Mouse (Mus musculus) lung, embryonic 16.5 days (tissue): Measurements from ENCODE around the gene Gadd45b. TPM values are rescaled to one million over a fixed set of nuclear protein-coding genes. Genes with fewer than 3 reads are reported as not detected.

ENCODE experiments used
- ATAC-seq: fragments of 200-750 bp; cut with Nextera tagmentation; 2 replicates; pipeline ENCODE4 v1.8.0; 2017; ENCODE audit warnings: low read depth, mild to moderate bottlenecking, moderate library complexity
- H3K27ac ChIP-seq: fragments of 300-500 bp; sonication (generic); 2 replicates; pipeline ENCODE4 v1.5.1; 2014; ENCODE audit warnings: mild to moderate bottlenecking, control low read depth, low read length
- H3K27me3 ChIP-seq: fragments of 300-500 bp; sonication (generic); 2 replicates; pipeline ENCODE4 v1.6.1; 2014; ENCODE audit warnings: low read depth, low read length, mixed read lengths; ENCODE audit not compliant: control insufficient read depth, insufficient read depth
- H3K36me3 ChIP-seq: fragments of 300-500 bp; sonication (generic); 2 replicates; pipeline ENCODE4 v1.6.1; 2014; ENCODE audit warnings: low read length; ENCODE audit not compliant: control insufficient read depth, insufficient read depth
- H3K4me1 ChIP-seq: fragments of 300-500 bp; sonication (generic); replicated peaks from 2 replicates; pipeline ENCODE4 v1.6.1; 2014; ENCODE audit warnings: low read length, mixed read lengths; ENCODE audit not compliant: control insufficient read depth, insufficient read depth
- H3K4me2 ChIP-seq: fragments of 300-500 bp; sonication (generic); 2 replicates; pipeline ENCODE4 v1.6.1; 2014; ENCODE audit warnings: low read depth, low read length, control low read depth
- H3K4me3 ChIP-seq: fragments of 300-500 bp; sonication (generic); 2 replicates; pipeline ENCODE4 v1.5.1; 2014; ENCODE audit warnings: mild to moderate bottlenecking, low read length, control low read depth
- H3K9ac ChIP-seq: fragments of 300-500 bp; sonication (generic); 2 replicates; pipeline ENCODE4 v1.6.1; 2014; ENCODE audit warnings: low read length, control low read depth
- H3K9me3 ChIP-seq: fragments of 300-500 bp; sonication (generic); 2 replicates; pipeline ENCODE4 v1.6.1; 2016; ENCODE audit warnings: low read length; ENCODE audit not compliant: control insufficient read depth
- WGBS: fragments of 180-500 bp; shearing (Covaris S2); extraction: QIAGEN DNeasy Blood & Tissue Kit; methylation state at CpG from one replicate; pipeline ENCODE4 v1.1.7; 2014; 5-methylcytosine and 5-hydroxymethylcytosine counted together
- polyA plus RNA-seq: library from polyadenylated mRNA; unstranded; fragments of >200 nt; fragmentation: Nextera tagmentation; extraction: Ambion mirVana; gene quantifications from 2 replicates; pipeline ENCODE4 v1.2.1, GENCODE M21; 2015

Gadd45b gene
- polyA plus RNA-seq, 1 experiment from 2014 or later: 57.3 TPM

DNA sequence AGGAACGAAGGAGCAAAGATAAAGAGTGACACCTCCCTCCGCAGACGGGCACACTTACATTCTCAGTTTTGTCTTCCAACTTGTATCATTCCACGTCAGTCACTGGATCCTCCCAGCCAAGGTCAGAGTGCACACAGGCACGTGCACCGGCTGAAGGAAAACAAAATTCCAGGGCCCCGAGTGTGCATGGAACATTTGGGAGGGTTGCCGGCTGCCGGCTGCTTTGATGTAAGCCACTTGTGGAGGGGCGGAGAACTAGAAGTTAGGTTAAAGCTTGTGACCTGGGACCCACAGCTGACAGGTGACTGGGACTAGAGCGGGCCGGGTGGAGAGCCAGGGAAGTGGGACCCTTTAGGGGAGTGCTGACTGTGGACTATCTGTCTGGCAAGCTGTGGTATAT, 36.4 kb downstream of the Gadd45b start:
- Histone ChIP-seq H3K27me3 (no peaks in the 10 kb centered on the region), H3K4me1 (peaks cover 53% of the 10 kb centered on the region), H3K4me2 (no peak overlapping the region), H3K9ac (no peak overlapping the region), H3K36me3 (no peaks in the 10 kb centered on the region), H3K4me3 (no peak overlapping the region), H3K9me3 (no peaks in the 10 kb centered on the region), H3K27ac (no peak overlapping the region)
- ATAC-seq: no peak
- WGBS: 25% methylated on average over 12 of the region's 12 CpGs

DNA sequence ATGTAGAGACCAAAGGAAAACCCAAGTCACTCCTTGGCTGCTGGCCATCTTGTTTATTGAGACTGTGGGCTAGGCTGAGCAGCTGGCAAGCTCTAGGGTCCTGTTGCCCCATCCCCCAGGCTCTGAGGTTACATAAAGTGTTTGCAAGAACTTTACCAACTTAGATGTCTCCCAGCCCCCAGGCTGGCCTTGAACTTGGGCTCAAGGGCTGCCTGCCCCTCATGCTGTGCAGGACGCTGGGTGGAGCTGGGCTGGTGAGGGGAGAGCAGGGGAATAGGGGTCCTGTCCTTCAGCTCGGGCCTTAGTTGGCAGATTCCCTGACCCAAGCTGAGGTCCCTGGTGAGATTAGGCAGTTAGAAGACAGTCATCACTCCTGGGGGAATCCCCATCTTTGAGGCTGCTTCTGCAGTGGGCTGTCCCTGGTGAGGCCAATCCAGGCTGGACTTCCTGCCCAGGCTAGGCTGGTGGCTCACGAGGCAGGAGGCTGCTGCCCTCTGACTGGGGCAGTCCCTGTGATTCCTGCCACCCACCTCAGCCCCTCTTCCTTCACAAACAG, 37.3 kb downstream of the Gadd45b start:
- H3K4me2 ChIP-seq: no peak overlapping the region
- peaks cover 51% of the 10 kb centered on the region for H3K4me1 ChIP-seq
- H3K27ac ChIP-seq: no peak overlapping the region; the same call in 1 of the 2 replicates
- 0 out of 2 replicates have a peak overlapping the region, but pooled peaks have one; percentile 0 for H3K9ac ChIP-seq
- H3K27me3 ChIP-seq: no peaks in the 10 kb centered on the region
- 37% methylated on average over 3 of the region's 3 CpGs for WGBS
- H3K9me3 ChIP-seq: no peaks in the 10 kb centered on the region
- no peak for ATAC-seq
- H3K4me3 ChIP-seq: no peak overlapping the region
- H3K36me3 ChIP-seq: no peaks in the 10 kb centered on the region

DNA sequence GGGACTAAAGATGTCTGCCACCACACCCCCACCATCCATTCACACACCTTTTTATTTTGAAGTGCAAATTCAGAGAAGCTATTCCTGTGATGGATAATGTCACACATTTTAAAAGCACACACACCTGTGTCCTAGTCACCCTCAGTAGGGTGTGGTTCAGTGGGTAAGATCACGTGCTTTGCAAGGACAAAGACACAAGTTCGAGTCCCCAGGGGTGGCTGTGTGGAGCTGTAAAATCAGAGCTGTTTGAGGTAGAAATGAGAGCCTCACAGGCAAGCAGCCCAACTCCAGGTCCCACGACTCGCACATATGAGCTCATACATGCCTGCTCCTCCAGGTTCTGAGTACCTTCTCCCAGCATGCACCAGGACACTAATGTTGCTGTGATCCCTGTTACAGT, 38.2 kb downstream of the Gadd45b start:
- no peaks in the 10 kb centered on the region for H3K27me3 ChIP-seq
- ATAC-seq: no peak
- 82% methylated on average over 4 of the region's 4 CpGs for WGBS
- H3K4me1 ChIP-seq: peaks cover 51% of the 10 kb centered on the region
- H3K4me3 ChIP-seq: no peak overlapping the region
- H3K9me3 ChIP-seq: no peaks in the 10 kb centered on the region
- no peak overlapping the region for H3K4me2 ChIP-seq
- no peaks in the 10 kb centered on the region for H3K36me3 ChIP-seq
- no peak overlapping the region for H3K9ac ChIP-seq
- no peak overlapping the region for H3K27ac ChIP-seq

DNA sequence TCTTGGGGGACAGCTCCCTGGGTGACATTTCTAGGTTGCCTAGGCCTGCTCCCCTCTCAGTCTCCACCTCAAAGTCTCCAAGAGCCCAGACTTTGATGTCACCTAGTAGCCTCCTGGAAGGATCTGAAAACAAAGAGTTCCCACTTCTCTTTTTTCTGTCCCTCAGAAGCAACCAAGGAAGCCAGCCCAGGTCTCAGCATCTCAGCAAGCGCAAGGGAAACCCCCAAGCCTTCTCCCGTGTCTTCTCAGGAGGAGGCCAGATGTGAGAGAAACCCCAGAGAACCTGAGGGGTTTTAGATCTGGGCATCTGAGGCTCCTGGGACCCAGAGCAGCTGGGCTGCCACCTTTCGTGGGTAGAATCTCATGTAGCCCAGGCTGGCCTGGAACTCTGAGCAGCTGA, 39.4 kb downstream of the Gadd45b start:
- no peak overlapping the region for H3K4me3 ChIP-seq
- H3K27me3 ChIP-seq: no peaks in the 10 kb centered on the region
- no peaks in the 10 kb centered on the region for H3K36me3 ChIP-seq
- H3K4me2 ChIP-seq: no peak overlapping the region
- no peak for ATAC-seq
- H3K27ac ChIP-seq: no peak overlapping the region
- no peak overlapping the region for H3K9ac ChIP-seq
- no peaks in the 10 kb centered on the region for H3K9me3 ChIP-seq
- peaks cover 42% of the 10 kb centered on the region for H3K4me1 ChIP-seq
- WGBS: 81% methylated on average over 3 of the region's 3 CpGs

DNA sequence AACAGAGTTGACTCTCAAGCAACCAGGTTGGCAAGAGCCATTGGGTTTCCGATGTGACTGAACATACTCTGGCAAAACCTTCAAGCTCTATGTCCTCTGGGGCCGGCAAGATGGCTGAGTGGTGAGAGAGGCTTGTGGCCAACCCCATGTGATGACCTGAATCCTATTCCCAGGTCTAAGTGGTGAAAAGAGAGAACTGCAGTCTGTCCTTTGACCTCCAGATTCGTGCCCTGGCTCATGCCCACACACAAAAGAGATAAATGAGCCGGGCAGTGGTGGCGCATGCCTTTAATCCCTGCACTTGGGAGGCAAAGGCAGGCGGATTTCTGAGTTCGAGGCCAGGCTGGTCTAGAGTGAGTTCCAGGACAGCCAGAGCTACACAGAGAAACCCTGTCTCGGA, 40.3 kb downstream of the Gadd45b start:
- Histone ChIP-seq H3K36me3 (no peaks in the 10 kb centered on the region), H3K4me2 (no peak overlapping the region), H3K27me3 (no peaks in the 10 kb centered on the region), H3K4me3 (no peak overlapping the region), H3K4me1 (peaks cover 37% of the 10 kb centered on the region), H3K9me3 (no peaks in the 10 kb centered on the region), H3K9ac (no peak overlapping the region), H3K27ac (no peak overlapping the region)
- 80% methylated on average over 8 of the region's 8 CpGs for WGBS
- no peak for ATAC-seq

DNA sequence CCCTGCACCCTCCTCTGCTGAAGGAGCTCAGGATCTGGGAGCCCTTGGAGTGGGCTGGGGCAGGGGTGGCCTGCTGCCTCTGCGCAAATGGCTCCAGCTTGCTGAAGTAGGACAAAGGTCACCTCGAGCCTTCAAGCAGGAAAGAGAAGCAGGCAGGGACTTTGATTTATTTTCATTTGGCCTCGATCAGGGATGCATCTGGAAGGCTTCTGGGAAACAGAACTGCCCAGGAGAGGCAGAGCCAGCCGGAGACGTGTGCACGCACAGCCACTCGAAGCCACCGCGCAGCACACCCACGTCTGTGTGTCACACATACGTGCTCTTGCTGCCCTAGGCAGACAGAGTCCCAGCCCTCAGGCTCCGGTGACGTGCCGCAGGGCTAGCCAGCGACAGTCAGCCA, 41.7 kb downstream of the Gadd45b start:
- peaks cover 30% of the 10 kb centered on the region for H3K4me1 ChIP-seq
- 50% methylated on average over 15 of the region's 15 CpGs for WGBS
- ATAC-seq: peak; percentile 27
- no peak overlapping the region for H3K4me3 ChIP-seq
- peak overlapping the region; percentile 1; the same call in 1 of the 2 replicates for H3K27ac ChIP-seq
- no peaks in the 10 kb centered on the region for H3K27me3 ChIP-seq
- no peak overlapping the region for H3K9ac ChIP-seq
- no peaks in the 10 kb centered on the region for H3K36me3 ChIP-seq
- H3K4me2 ChIP-seq: no peak overlapping the region
- no peaks in the 10 kb centered on the region for H3K9me3 ChIP-seq

DNA sequence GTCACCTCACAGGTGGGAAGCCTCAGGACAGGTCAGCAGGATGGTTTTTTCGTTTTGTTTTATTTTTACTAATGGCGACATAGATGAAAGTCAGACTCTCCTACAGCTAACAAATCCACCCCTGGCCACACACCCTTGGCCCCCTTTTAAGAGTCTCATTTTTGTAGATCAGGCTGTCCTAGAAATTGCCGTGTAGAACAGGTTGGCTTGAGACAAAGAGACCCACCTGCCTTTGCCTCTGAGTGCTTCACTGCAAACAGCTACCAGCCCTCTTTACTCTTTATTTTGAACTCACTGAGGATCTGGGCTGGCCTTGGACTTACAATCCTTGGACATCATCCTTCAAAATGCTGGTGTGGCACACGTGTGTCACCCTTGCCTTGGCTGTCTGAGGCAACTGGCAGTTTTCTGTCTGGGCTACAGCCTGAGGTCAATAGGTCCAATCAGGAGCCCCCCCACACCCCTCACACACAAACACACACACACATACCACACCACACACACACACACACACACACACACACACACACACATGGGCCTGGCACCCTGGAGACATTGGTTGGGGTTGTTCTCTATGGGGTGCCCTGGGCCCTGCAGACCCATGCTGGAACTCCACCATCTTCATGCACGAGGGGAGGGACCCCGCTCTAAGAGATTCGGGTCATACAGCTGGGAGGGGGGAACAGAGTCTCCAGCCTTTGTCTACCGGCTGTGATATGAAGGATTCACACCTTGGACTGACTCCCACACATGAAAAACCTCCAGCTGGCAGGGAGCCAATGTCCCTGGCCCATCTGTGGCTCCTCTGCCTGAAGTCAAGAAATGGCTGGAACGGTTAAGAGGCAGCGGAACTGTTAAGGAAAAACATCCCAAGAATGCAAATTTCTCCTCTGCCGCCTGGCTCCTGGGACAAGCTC, 42.5 kb downstream of the Gadd45b start:
- Histone ChIP-seq H3K4me1 (peaks cover 22% of the 10 kb centered on the region), H3K9ac (no peak overlapping the region), H3K4me2 (no peak overlapping the region), H3K27ac (peak overlapping the region; percentile 1), H3K4me3 (no peak overlapping the region), H3K27me3 (no peaks in the 10 kb centered on the region), H3K36me3 (no peaks in the 10 kb centered on the region), H3K9me3 (no peaks in the 10 kb centered on the region)
- peak; percentile 73 for ATAC-seq
- WGBS: 29% methylated on average over 11 of the region's 11 CpGs

DNA sequence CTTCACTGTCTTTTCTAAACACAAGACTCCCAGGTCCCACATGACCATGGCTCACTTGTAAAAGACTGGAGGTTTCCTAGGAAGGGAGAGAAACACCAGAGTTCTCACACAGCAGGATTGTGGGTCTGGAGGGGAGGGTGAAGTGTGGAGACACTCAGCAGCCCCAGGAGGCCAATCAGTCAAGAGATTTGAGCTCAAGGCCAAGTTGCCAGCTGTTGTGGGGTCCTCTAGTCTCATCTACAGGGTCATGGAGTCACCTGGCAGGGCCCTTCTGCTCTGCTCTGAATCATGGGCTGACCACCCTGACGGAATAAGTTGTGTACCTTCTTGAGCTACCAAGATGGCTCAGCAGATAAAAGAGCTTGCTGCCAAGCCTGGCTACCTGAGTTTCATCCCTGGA, 43.8 kb downstream of the Gadd45b start:
- Histone ChIP-seq H3K36me3 (no peaks in the 10 kb centered on the region), H3K9me3 (no peaks in the 10 kb centered on the region), H3K4me2 (no peak overlapping the region), H3K4me1 (peaks cover 19% of the 10 kb centered on the region), H3K9ac (no peak overlapping the region), H3K4me3 (no peak overlapping the region), H3K27ac (no peak overlapping the region), H3K27me3 (no peaks in the 10 kb centered on the region)
- WGBS: 57% methylated on average over 1 of the region's 1 CpGs
- ATAC-seq: no peak

DNA sequence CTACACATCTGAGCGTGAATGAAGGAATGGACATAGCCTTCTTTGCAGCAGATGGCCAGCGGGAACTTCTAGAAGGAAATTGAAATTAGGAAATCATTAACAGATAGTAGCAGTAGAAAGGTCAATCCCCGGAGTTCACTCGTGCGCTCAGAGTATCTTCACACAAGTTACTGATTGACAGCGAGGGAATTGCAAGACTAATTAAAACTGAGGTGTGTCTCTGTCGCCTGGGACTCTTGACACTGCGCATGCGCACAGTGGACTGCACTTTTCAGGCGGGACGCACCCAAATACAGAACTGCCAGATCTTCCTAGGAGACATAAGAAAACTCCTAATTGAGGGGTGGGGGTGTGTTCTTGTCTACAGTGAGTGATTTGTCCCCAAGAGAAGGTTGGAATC, 45.6 kb downstream of the Gadd45b start:
- no peaks in the 10 kb centered on the region for H3K36me3 ChIP-seq
- no peaks in the 10 kb centered on the region for H3K9me3 ChIP-seq
- no peak overlapping the region for H3K9ac ChIP-seq
- H3K27ac ChIP-seq: no peak overlapping the region
- H3K4me3 ChIP-seq: no peak overlapping the region
- 81% methylated on average over 11 of the region's 11 CpGs for WGBS
- H3K27me3 ChIP-seq: no peaks in the 10 kb centered on the region
- ATAC-seq: no peak
- H3K4me1 ChIP-seq: peaks cover 19% of the 10 kb centered on the region
- no peak overlapping the region for H3K4me2 ChIP-seq
